Mouse (Mus musculus): ENCODE measurements at regions not wholly inside any gene's neighbourhood (a gene's known extent, or its start where the extent isn't known, plus 50 kb on each side); places are given as distances from the start of the nearest gene placed in this dataset.

DNA sequence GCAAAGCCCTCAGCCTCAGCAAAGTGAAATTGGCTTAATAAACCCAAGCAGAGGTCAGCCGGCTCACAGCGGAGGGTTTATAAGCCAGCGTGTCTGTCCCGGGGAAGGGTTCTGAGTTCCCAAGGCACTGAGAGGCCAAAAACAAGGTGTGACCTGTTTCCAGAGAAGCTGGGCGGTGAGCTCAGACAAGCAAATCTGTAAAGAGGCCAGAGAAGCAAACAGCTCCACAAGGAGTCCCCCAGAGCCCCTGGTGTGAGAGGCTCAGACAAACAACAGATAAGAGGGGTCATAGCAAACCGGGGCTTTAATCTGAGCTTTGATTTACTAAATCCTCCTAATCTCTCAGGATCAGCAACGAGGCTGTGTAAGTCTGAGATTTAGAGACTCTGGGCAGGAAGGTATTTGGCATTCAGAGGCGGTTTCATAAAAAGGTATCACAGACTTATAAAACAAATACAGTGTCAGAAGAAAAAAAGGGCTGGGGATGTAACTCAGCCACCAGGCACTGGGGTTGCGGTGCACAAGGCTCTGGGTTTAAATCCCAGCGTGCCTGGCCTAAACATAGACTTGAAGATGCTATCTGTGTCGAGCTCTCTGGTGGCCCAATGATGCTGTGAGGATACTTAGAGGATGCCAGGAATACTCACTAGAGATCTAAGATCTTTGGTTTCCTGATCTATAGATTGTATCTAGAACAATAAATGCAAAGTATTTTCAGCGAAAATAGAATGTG lies 67.8 kb upstream of the Glrp1 start:
- no peak for DNase-seq
- intact Hi-C loops (cut with DNase I) = no loop called here

DNA sequence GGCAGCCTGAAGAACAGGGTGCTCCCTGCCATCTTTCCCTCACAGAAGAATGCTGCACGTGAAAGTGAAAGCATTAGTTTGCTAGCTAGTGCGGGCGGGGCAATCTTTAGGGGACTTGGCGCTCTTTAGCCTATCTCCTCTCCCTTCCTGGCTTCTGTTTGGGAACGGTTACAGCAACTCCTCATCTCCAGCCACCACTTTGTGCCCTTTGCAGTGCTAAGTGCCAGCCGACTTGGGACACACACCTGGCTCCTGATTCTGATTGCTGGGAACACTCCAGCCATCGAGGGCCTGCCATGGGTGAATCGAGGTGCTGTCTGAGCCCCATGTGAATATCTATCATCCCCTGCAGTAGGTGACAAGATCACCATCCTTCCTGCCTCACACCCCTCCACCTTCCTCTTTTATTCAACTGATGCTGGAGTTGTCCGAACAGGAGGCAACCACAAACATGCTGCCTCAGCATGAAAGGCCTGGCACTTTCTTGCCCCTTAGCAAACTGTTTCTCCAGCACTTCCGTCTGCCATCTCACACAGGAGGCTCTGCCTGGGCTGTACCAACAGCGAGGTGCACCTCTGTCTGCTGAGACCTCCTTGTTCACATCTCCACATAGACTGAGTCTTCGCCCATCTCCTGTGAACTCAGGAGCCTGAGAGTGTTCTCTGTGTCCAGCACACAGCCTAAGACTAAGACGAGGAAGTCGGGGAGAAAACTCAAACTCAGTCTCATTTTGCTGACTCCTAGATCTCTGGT lies 66.2 kb upstream of the Glrp1 start:
- DNase-seq = peak; percentile 23 to 37

DNA sequence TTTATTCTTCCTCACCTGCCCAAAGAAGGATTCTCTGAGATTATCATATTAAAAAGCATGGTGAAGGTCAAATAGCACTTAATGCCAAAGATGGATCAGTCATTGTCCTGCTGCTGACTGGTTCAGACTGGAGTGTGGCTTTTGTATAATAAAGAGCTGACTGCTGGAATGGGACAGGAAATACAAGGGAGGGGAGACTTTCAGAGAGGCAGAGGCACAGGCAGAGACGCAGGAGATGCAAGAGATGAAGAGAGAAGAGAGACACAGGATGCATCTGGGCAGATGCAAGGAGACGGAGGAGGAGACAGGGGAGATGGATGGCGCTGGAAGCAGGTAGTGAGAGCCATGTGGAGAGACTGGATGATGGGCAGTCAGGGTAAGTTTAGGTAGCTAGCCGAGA lies 65.4 kb upstream of the Glrp1 start:
- intact Hi-C loops (cut with DNase I) = no loop called here
- no peak for DNase-seq

More for the DNA sequence above, 66.2 kb upstream of the Glrp1 start:
- intact Hi-C loops (cut with DNase I) = no loop called here

DNA sequence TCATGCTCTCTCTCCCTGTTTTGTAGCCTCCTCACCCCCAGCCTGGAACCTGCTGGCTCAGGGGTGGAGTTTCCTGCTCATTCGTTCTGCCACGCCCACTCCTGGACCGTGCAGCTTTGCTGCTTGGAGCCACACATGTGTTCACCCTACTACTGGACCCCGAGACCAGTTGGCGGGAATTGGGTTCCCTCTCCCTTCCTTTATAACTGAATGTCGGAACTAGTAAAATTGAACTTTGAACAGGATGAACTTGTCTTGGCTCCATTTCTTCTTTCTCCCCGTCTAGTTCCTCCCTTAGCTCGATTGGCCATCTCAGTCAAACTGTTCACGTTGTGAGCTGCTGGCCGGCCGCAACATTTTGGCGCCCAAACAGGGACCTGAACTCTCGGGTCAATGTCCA lies 62.3 kb upstream of the Glrp1 start:
- intact Hi-C loops (cut with DNase I) = no loop called here
- no peak for DNase-seq

DNA sequence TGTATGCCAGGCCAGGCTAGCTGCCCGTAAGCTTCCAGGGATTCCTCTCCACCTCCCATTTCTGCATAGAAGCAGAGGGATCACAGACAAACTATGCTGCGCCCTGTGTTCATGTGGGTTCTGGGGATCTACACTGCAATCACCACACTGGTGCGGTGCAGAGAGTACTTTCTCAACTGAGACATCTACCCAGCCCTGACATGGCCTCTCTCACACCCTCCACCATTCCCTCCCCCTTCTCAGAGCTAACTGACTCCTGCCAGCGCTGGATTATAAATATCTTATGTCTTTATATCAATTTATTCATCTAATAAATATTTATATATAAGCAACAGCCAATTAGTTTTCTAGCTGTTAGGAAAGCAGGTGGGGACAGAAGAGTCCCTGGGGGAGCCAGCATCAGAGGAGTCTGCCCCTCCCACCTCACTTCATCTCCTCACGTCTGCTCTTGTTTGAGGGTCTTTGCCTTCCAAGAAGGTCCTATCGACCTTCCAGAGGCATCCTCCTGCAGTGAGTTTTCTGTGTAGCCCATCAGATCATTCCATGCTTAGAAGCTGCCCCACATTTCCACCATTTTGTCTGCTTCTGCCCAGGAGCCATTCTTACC lies 58.7 kb upstream of the Glrp1 start:
- no peak for DNase-seq
- intact Hi-C loops (cut with DNase I) = no loop called here

DNA sequence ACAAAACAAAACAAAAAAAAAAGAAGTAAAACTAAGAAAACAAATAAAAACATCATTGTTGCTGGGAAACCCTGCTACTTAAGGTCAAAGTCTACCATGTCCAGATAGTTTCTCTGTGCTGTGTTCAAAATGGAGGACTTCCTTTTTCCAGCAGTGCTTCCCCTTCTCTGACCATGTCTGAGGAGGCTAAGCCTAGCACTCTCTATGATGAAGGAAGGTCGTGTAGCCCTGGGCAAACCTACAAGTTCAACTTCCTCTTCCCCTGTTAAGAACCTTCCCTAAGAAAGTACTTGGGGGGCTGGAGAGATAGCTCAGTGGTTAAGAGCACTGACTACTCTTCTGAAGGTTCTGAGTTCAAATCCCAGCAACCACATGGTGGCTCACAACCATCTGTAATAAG lies 57.3 kb upstream of the Glrp1 start:
- intact Hi-C loops (cut with DNase I) = no loop called here

DNA sequence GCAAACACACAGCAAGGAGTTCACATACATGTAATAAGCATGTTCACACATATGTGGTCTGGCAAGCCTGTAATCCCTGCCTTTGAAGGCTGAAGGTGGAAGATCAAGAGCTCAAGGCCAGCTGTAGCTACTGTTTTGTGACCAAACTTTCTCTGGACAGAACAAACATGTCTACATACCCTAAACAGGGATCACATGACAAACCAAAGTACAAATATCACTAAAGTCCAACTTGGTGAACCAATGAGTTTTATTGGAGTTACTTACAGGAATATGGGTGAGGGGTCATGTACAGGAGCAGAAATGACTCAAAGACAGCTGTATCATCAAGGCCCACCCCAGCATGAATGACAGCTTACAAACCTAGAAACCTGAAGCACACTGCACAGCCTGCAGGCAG lies 56.6 kb upstream of the Glrp1 start:
- intact Hi-C loops (cut with DNase I) = no loop called here
- no peak for DNase-seq

More for the DNA sequence above, 57.3 kb upstream of the Glrp1 start:
- DNase-seq = no peak

DNA sequence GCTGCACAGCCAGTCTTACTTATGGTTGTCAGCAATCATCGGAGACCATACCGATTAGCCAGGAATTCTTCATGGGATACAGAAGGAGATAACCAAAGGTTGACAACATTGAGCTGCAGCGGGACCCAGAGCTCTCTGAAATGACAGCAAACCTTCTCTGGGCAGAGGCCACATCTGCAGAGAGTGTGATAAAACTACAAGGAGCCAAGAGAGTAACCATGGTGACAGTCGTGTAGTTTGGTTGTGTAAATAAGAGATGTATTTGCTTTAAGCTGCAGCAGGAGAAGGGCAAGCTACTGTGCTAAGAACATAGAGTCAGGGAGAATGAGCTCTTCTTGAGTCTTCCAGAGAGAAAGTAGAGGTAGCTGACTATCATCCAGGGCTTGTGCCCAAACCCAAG lies 55.0 kb upstream of the Glrp1 start:
- intact Hi-C loops (cut with DNase I) = loop anchor here (5.0 kb wide), 1 partner anchor 72 kb away; no protein-coding TSS in a partner anchor
- DNase-seq = no peak

DNA sequence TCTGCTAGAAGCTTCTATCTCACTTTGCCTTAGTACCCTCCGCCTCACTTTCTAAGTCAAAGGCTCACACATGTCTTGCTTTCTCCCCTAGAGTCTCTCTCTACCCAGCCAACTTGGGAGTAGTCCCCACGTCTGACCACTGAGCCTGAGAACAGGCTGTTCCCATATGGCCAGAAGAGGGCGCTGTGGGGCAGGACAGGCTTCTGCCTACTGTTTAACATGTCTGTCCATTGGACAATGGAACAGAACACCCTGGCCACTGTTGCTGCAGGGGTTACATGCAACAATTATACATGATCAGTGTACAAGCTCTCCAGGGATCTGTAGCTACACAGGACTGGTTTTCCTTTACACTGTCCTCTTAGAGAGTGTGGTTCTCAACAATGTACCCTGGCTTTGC lies 52.5 kb upstream of the Glrp1 start:
- DNase-seq = peak; percentile 87 to 93
- intact Hi-C loops (cut with DNase I) = loop anchor here (1.0 to 5.0 kb wide), 4 partner anchors 75 to 144 kb away; no protein-coding TSS in a partner anchor

DNA sequence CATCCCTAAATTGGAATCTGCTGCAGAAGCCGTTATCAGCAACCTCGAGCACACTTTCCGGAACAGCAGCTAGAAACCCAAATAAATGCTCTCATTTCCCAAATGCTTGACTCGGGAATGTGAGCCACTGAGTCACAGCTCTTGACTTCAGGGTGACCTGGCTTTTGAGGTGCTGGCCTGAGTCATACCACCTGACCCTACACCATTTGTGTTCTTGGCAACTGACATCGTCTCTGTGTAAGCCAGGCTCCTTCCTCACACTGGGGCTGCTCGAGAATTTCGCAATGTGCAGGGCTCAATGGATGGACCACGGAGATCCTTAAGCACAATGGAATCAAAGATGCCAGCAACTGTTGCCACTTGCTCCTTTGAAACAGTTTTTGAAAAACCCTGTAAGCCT lies 50.9 kb upstream of the Glrp1 start:
- no peak for DNase-seq
- intact Hi-C loops (cut with DNase I) = loop anchor here (5.0 kb wide), 1 partner anchor 77 kb away; no protein-coding TSS in a partner anchor
